Mouse (Mus musculus): Measurements from ENCODE around the gene Bag2. TPM values are rescaled to one million over a fixed set of nuclear protein-coding genes. Genes with fewer than 3 reads are reported as not detected.

Gene Bag2
- total and polyA plus RNA-seq, 2 experiments from 2014 or later, result 26.6 to 31.8 TPM

- no peak for DNase-seq (ENCODE audit: low spot score)
- WGBS, result 83% methylated on average over 7 of the region's 7 CpGs
- no peak for TF ChIP-seq CTCF (IDR thresholded peaks at IDR 0.05; ENCODE audit: low read depth)
- H3K27ac ChIP-seq, result no peak overlapping the region
- ATAC-seq, result no peak
- peaks cover 4% of the 10 kb centered on the region; the same call in 1 of the 2 replicates for H3K4me1 ChIP-seq (ENCODE audit: insufficient read depth, low read length)
- H3K27me3 ChIP-seq (ENCODE audit: insufficient read depth, low read length), result no peaks in the 10 kb centered on the region
- peak overlapping the region; percentile 71 for H3K4me2 ChIP-seq (ENCODE audit: low read depth, low read length)
- H3K4me3 ChIP-seq (ENCODE audit: low read length), result peak overlapping the region; percentile 70; the same call in 1 of the 2 replicates
- no peaks in the 10 kb centered on the region for H3K9me3 ChIP-seq (ENCODE audit: low read length)
- H3K36me3 ChIP-seq (ENCODE audit: insufficient read depth, low read length), result peaks cover 25% of the 10 kb centered on the region
- peak overlapping the region; percentile 84 for H3K9ac ChIP-seq (replicated peaks; ENCODE audit: low read length)
Observed at GRCm38 (mm10) chr1:33721020-33721419, 36.6 kb downstream of the Bag2 start.

- peak overlapping the region; percentile 90 for H3K27ac ChIP-seq
- no peak for TF ChIP-seq CTCF (IDR thresholded peaks at IDR 0.05; ENCODE audit: low read depth)
- under 1% methylated on average over 37 of the region's 41 CpGs for WGBS
- peaks cover 4% of the 10 kb centered on the region; the same call in 1 of the 2 replicates for H3K4me1 ChIP-seq (ENCODE audit: insufficient read depth, low read length)
- peak overlapping the region; percentile 71 for H3K4me2 ChIP-seq (ENCODE audit: low read depth, low read length)
- peak overlapping the region; percentile 70 for H3K4me3 ChIP-seq (ENCODE audit: low read length)
- no peaks in the 10 kb centered on the region for H3K9me3 ChIP-seq (ENCODE audit: low read length)
- peak overlapping the region; percentile 84 for H3K9ac ChIP-seq (replicated peaks; ENCODE audit: low read length)
- no peaks in the 10 kb centered on the region for H3K27me3 ChIP-seq (ENCODE audit: insufficient read depth, low read length)
- DNase-seq (ENCODE audit: low spot score) (no peak), ATAC-seq (peak; percentile 72)
- peaks cover 18% of the 10 kb centered on the region for H3K36me3 ChIP-seq (ENCODE audit: insufficient read depth, low read length)
Observed at GRCm38 (mm10) chr1:33720231-33720630, 37.4 kb downstream of the Bag2 start.

GRCm38 (mm10) chr1:33719733-33720225, 37.8 kb downstream of the Bag2 start, which contains the start of gene Rab23:
Gene Rab23, plus strand, starts transcription at chr1:33719887.
- Histone ChIP-seq H3K4me1 (ENCODE audit: insufficient read depth, low read length) (peaks cover 4% of the 10 kb centered on the region; the same call in 1 of the 2 replicates), H3K9me3 (ENCODE audit: low read length) (no peaks in the 10 kb centered on the region), H3K4me2 (ENCODE audit: low read depth, low read length) (peak within 1 kb of the TSS; percentile 71), H3K4me3 (ENCODE audit: low read length) (peak within 1 kb of the TSS; percentile 70), H3K36me3 (ENCODE audit: insufficient read depth, low read length) (peaks cover 14% of the 10 kb centered on the region; the same call in 1 of the 2 replicates), H3K27me3 (ENCODE audit: insufficient read depth, low read length) (no peaks in the 10 kb centered on the region), H3K27ac (peak within 1 kb of the TSS; percentile 90), H3K9ac (replicated peaks; ENCODE audit: low read length) (peak within 1 kb of the TSS; percentile 84)
- under 1% methylated on average over 52 of the region's 54 CpGs for WGBS
- ATAC-seq (peak; percentile 98), DNase-seq (ENCODE audit: low spot score) (peak; percentile 94)
- TF ChIP-seq CTCF (IDR thresholded peaks at IDR 0.05; ENCODE audit: low read depth), result no peak

GRCm38 (mm10) chr1:33717636-33718035, 40.0 kb downstream of the Bag2 start:
- H3K36me3 ChIP-seq (ENCODE audit: insufficient read depth, low read length), result no peaks in the 10 kb centered on the region
- no peaks in the 10 kb centered on the region for H3K9me3 ChIP-seq (ENCODE audit: low read length)
- ATAC-seq (no peak), DNase-seq (ENCODE audit: low spot score) (no peak)
- no peak overlapping the region for H3K27ac ChIP-seq
- H3K4me3 ChIP-seq (ENCODE audit: low read length), result no peak overlapping the region
- peaks cover 4% of the 10 kb centered on the region; the same call in 1 of the 2 replicates for H3K4me1 ChIP-seq (ENCODE audit: insufficient read depth, low read length)
- H3K27me3 ChIP-seq (ENCODE audit: insufficient read depth, low read length), result no peaks in the 10 kb centered on the region
- no peak for TF ChIP-seq CTCF (IDR thresholded peaks at IDR 0.05; ENCODE audit: low read depth)
- H3K4me2 ChIP-seq (ENCODE audit: low read depth, low read length), result no peak overlapping the region
- 90% methylated on average over 1 of the region's 1 CpGs for WGBS
- H3K9ac ChIP-seq (replicated peaks; ENCODE audit: low read length), result no peak overlapping the region

GRCm38 (mm10) chr1:33714796-33715195, 42.8 kb downstream of the Bag2 start:
- H3K4me2 ChIP-seq (ENCODE audit: low read depth, low read length), result 0 out of 2 replicates have a peak overlapping the region, but pooled peaks have one; percentile 28

GRCm38 (mm10) chr1:33712026-33712425, 45.6 kb downstream of the Bag2 start:
- Histone ChIP-seq H3K36me3 (ENCODE audit: insufficient read depth, low read length) (no peaks in the 10 kb centered on the region), H3K27me3 (ENCODE audit: insufficient read depth, low read length) (no peaks in the 10 kb centered on the region), H3K4me3 (ENCODE audit: low read length) (no peak overlapping the region), H3K9ac (replicated peaks; ENCODE audit: low read length) (no peak overlapping the region), H3K4me2 (ENCODE audit: low read depth, low read length) (no peak overlapping the region), H3K4me1 (ENCODE audit: insufficient read depth, low read length) (no peaks in the 10 kb centered on the region), H3K27ac (no peak overlapping the region), H3K9me3 (ENCODE audit: low read length) (no peaks in the 10 kb centered on the region)
- TF ChIP-seq CTCF (IDR thresholded peaks at IDR 0.05; ENCODE audit: low read depth), result no peak
- DNase-seq (ENCODE audit: low spot score), result no peak
- 92% methylated on average over 5 of the region's 5 CpGs for WGBS
- ATAC-seq, result no peak

More at GRCm38 (mm10) chr1:33714796-33715195, 42.8 kb downstream of the Bag2 start:
- Histone ChIP-seq H3K9ac (replicated peaks; ENCODE audit: low read length) (no peak overlapping the region), H3K27me3 (ENCODE audit: insufficient read depth, low read length) (no peaks in the 10 kb centered on the region), H3K27ac (no peak overlapping the region), H3K4me1 (ENCODE audit: insufficient read depth, low read length) (no peaks in the 10 kb centered on the region), H3K9me3 (ENCODE audit: low read length) (no peaks in the 10 kb centered on the region), H3K4me3 (ENCODE audit: low read length) (no peak overlapping the region), H3K36me3 (ENCODE audit: insufficient read depth, low read length) (no peaks in the 10 kb centered on the region)
- WGBS, result 4% methylated on average over 10 of the region's 10 CpGs
- DNase-seq (ENCODE audit: low spot score) (peak; percentile 10), ATAC-seq (no peak)
- TF ChIP-seq CTCF (IDR thresholded peaks at IDR 0.05; ENCODE audit: low read depth), result no peak

GRCm38 (mm10) chr1:33709615-33710014, 48.0 kb downstream of the Bag2 start:
- ATAC-seq (no peak), DNase-seq (ENCODE audit: low spot score) (no peak)
- no peak overlapping the region for H3K4me2 ChIP-seq (ENCODE audit: low read depth, low read length)
- no peaks in the 10 kb centered on the region for H3K27me3 ChIP-seq (ENCODE audit: insufficient read depth, low read length)
- TF ChIP-seq CTCF (IDR thresholded peaks at IDR 0.05; ENCODE audit: low read depth), result no peak
- no peaks in the 10 kb centered on the region for H3K4me1 ChIP-seq (ENCODE audit: insufficient read depth, low read length)
- 78% methylated on average over 2 of the region's 2 CpGs for WGBS
- no peak overlapping the region for H3K9ac ChIP-seq (replicated peaks; ENCODE audit: low read length)
- no peaks in the 10 kb centered on the region for H3K9me3 ChIP-seq (ENCODE audit: low read length)
- H3K36me3 ChIP-seq (ENCODE audit: insufficient read depth, low read length), result no peaks in the 10 kb centered on the region
- H3K4me3 ChIP-seq (ENCODE audit: low read length), result no peak overlapping the region
- H3K27ac ChIP-seq, result no peak overlapping the region
